Mouse (Mus musculus) adrenal gland (tissue): ENCODE measurements around the gene Chac1.

Experiments used
- intact Hi-C: fragments of 180-260 bp; cut with DNase I; formaldehyde crosslinking; loops from one replicate; pipeline ENCODE4 v1.15.1; 2025
- long read RNA-seq, 2 experiments: library from polyadenylated mRNA; unstranded; transcript quantifications; one replicate each; pipeline ENCODE4 v2.0.0; 2020; ENCODE audit warnings: borderline replicate concordance in 1 of 2; ENCODE audit not compliant: insufficient replicate concordance in 1 of 2

Gene Chac1
- long read RNA-seq, experiment 1, transcript Chac1-201 (3 exons, 1,637 nt): major isoform, 6 of 7 reads
- long read RNA-seq, experiment 1, partial matches to known transcripts: 0 of 7 reads
- long read RNA-seq, experiment 1, other reads (novel, unspliced or antisense): 1 of 7 reads
- long read RNA-seq, experiment 2, transcript Chac1-201 (3 exons, 1,637 nt): major isoform, 5 of 6 reads
- long read RNA-seq, experiment 2, partial matches to known transcripts: 1 of 6 reads
- long read RNA-seq, experiment 2, other reads (novel, unspliced or antisense): 0 of 6 reads

DNA sequence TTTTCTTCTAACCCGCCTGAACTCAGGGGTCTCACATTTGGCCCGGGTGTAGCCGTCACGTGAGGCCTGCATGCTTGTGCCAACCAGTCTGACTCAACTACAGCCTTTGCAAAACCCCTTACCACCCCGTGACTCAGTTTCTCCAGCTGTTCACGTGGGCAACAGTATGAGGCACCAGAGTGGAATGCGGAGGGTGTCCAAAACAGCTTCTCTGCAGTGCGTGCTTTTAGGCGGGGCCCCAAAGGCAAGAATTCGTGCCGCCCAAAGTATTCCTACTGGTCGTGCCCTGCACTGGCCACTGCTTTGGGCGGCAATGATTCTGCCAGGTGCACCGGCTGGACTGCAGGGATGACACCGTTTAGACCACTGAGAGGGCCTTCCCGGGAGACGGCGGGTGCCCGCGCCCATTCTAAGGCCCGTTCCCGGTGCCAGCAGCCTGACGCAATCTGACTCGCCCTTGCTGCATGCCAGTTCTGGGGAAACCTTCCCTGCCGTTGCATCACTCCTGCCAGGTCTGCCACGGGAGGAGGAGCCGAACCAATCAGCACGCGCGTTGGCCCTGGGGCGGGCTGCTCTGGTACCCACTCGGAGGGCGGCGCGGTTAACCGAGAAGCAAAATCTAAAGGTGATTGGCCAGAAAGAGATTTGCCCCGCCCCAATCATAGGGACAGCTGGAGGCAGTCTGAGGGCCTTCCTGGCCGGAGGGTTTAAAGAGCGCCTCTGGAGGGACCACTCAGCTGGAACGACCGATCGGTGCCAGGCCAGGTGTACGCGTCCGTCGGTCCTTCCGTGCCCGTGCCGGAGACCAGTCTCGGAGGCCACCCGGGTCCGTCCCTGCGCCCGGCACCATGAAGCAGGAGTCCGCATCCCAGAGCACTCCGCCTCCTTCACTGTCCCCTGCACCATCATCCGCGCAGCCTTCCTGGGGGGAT is at the start of gene Chac1:
Gene Chac1 (plus strand): TSS at position 675 of the 932 bp plus-strand sequence.
- intact Hi-C loops: no loop called here

GRCm38 (mm10) chr2:119302876-119303275 is 48.2 kb upstream of the Chac1 start:
- intact Hi-C loops: loop anchor here (5.0 kb wide), 1 partner anchor 134 kb away; no protein-coding TSS in a partner anchor

DNA sequence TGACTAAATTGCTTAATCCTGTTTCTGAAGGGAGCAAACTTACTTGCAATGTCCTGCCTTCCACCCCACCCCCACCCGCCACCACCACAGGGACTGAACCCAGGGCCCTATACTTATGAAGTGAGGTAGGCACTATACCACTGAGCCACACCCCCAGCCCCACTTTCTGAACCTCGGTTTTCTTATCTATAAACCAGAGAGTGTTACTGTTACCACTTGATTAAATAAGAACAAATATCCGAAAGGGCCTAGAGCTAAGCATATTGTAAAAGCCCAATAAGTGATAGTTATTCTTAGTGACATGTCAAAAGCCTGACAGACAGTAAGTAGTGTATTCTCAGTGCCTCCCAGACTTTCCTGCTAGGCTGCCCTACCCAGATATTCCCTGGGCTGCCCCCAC is 46.6 kb upstream of the Chac1 start:
- intact Hi-C loops: loop anchor here (5.0 kb wide), 1 partner anchor 133 kb away; no protein-coding TSS in a partner anchor

DNA sequence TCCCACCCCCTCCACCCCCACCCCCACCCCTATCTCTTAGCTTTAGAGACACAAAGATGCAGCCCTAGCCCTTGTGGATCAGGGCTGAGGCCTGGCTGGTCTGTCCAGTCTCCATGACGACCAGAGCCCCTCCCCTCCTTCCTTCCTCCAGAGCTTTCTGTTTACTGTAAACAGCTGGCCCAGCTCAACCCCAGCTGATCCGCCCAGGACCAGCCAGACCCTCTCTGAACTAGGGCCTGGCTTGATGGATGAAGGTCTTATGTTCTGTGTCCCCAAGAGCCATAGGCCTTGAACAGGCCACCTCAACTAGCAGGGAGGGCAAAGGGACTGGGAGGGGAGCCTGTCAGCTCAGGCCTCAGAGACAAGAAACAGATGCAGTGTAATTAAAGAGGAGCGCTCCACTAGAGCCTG is 46.2 kb upstream of the Chac1 start:
- intact Hi-C loops: loop anchor here (5.0 kb wide), 1 partner anchor 132 kb away; no protein-coding TSS in a partner anchor

- intact Hi-C loops: no loop called here
These were observed 39.5 kb upstream of the Chac1 start for GRCm38 (mm10) chr2:119311544-119311943.

- intact Hi-C loops: no loop called here
These were observed 38.6 kb upstream of the Chac1 start for GRCm38 (mm10) chr2:119312380-119312958.

DNA sequence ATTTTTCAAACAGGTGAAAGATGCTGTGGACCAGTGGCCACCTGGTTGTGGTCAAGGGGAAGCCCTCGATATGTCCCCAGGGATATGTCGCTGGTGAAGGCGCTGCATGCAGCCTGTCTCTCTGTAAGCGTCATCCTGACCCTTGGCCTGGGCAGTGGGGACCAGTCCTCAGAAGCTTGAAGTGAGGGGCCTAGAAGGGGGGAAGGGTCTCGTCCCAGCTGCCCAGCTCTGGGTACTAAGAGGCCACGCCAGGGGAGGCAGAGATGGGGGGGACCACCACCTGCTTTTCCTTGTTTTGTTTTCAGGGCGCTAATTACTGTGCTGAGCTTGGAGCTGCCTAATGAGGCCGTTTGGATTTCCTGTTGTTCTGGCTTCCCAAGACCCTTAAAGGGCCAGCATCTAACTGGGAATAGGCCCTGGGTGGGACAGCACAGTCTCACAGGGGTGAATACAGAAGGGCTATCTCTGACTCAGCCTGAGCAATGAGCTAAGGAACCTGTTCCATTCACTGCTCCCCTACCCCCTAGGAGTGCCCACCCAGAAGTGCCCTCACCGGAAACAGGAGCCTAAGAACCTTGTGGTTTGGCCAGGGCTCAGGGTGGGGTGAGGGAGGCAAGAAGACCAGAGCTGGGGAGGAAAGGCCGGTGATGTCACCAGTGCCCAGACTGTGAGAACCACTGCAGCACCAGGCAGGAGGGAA is 37.1 kb upstream of the Chac1 start:
- intact Hi-C loops: no loop called here

GRCm38 (mm10) chr2:119314742-119315310 is 36.2 kb upstream of the Chac1 start:
- intact Hi-C loops: no loop called here

GRCm38 (mm10) chr2:119318043-119318710 is 32.9 kb upstream of the Chac1 start:
- intact Hi-C loops: no loop called here

GRCm38 (mm10) chr2:119320571-119320970 is 30.5 kb upstream of the Chac1 start:
- intact Hi-C loops: no loop called here

- intact Hi-C loops: no loop called here
These were observed 29.1 kb upstream of the Chac1 start for GRCm38 (mm10) chr2:119321771-119322586.

- intact Hi-C loops: no loop called here
These were observed 28.3 kb upstream of the Chac1 start for GRCm38 (mm10) chr2:119322587-119323300.

DNA sequence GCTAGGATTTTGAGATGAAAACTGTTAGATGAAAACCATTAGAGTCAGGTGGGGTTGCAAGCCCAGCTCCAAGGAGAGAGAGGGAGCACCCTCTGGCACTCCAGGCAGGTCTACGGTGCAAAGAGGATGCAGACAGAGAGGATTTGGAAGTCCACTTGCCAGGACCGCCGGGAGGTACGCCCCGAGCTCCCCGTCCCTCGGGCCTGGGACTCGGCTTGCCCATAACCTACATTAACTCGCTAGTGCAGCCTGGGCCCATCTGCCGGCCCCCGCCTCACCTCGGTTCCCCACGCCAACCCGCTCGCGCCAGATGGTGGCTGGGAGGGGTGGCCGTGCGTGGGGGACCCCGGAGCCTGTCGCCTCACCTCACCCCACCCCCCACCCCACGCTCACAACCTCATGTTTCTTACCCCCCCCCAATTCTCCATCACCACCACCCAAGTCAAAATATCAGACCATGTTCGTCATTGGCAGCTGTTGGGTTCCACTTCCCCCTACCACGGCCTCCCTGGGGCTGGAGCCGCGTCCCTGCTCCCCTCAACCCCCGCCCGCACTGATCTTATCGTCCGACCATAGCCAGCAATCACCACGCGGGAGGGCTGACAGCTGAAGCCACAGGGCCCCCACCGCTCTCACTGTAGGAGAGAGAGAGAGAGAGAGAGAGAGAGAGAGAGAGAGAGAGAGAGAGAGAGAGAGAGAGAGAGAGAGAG is 27.0 kb upstream of the Chac1 start:
- intact Hi-C loops: no loop called here

DNA sequence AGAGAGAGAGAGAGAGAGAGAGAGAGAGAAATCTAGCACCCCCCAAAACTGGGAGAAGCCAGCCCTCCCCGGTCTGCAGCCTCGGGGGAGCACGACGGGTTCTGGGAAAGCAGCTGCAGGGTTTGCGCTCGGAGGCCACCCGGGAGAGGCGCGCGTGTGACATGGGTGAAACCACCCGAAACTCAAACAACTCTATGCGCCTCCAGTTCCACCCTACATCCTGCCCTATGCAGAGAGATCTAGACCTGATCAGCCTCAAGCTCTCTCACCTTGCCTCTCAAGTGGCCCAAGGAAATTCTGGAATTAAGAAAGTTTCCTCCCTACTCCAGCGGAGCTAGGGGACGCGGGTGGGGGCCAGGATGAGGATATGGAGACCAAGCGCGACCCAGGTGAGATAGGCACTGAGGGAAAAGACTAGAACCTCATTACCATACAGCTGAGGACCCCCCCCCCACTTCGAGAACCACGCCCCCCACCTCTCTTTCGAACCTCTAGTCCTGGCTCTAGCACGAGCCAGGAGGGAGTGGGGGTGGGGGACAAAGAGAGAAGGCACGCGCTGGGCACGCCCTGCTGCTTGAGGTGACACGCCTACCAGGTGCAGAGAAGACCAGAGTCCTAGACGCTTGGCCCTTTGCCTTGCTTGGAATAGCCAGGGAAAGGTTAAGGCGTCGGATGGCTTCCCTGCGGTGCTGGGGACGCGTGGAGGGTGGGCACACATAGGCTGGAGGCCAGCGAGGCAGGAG is 26.3 kb upstream of the Chac1 start:
- intact Hi-C loops: no loop called here

GRCm38 (mm10) chr2:119325568-119326143 is 25.4 kb upstream of the Chac1 start, which contains the start of gene Dll4:
Gene Dll4, plus strand, starts transcription at chr2:119325784.
- intact Hi-C loops: no loop called here

GRCm38 (mm10) chr2:119326161-119327101 is 24.6 kb upstream of the Chac1 start:
- intact Hi-C loops: no loop called here
